Mouse (Mus musculus): ENCODE results near the gene Gm17509.

Gm17509 gene

DNA sequence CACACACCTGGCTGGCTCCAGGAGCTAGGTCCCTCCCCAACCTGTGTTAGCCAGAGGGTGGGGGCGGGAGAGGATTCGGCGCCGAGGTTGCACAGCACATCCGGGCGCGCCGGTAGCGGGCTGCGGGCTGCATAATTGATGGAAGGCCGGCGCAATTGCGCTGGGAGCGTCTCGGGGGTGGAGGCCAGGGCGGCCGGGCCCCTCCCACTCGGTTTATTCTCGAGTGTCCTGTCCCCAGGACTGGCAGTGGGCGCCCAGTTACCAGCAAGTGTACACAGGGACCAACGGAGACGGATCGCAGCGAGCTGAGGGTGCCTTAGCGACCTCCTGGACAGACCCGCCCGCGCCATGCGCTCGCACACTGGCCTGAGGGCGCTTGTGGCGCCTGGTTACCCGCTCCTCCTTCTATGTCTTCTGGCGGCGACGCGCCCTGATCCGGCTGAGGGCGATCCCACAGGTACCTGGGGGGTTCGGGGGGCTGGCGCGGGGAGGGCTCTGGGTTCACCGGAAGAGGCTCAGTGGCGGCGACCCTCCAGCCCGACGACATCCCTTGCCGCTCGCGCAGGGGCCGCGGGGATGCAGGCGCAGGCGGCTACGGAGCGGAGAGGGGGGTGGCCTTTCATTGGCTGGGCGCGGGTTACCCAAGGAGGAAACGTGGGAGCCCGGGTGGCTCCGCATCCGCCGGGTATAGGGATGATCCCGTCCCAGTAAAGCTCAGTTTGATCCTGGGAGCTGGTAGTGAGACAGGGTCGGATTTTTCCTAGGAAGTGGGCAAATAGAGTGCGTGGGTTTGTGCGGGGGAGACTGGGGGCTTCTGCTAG, at the start of gene Gm17509:
Gm17509 (minus strand) TSS at position 575 of the 821 bp plus-strand sequence.
- peak; percentile 60 for DNase-seq (ENCODE audit: low spot score)

DNA sequence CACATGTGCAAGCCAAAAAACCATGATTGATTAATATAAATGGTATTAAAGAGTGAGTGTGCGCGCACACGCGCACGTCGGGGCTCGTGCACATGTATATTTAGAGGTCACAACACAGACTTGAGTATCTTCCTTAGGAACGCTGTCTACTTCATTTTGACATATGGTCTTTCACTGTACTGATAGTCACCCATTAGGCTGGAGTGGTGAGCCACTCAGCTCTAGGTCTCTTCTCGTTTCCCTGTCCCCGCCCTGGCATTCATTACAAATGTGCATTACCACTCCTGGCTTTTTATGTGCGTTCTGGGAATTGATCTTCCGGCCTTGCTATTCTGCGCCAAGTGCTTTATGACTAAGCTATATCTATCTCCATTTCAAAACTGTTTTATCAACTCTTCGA, 47.1 kb upstream of the Gm17509 start:
- DNase-seq (ENCODE audit: low spot score), result no peak

DNA sequence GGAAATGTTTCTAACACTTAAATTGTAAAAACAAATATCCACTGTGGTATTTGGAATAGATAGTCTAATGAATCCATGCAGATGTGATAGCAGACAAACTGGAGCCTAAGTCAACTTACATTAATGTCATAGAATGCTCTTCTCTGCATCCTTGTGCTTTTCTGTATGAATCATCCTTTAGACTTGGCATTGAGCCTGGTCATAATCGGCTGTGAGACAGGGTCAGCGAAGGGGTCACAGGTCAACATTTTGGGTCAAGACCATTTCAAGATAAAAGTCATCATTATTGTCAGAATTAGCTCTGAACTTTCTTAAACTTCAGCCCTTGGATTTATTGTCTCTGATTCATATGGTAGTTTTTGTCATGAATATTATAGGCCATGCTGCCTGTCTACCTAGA, 45.3 kb upstream of the Gm17509 start:
- no peak for DNase-seq (ENCODE audit: low spot score)

DNA sequence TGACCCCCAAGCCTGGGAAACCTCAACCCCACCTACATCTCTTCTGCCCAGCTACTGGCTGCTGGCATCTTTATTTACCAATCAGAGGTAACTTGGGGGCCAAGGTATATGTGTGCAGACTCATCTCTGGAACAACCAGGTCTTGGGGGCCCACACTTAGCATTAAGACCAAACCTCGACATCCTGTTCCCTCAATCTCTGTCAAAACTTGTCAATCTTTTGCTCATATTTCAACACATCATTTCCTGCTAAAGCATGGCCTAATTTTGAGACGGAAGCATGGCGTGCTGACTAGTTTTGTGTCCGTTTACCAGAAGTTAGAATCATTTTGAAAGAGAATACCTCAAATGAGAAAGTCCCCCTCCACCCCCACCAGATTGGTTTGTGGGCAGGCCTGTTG, 39.8 kb upstream of the Gm17509 start:
- DNase-seq (ENCODE audit: low spot score), result no peak

DNA sequence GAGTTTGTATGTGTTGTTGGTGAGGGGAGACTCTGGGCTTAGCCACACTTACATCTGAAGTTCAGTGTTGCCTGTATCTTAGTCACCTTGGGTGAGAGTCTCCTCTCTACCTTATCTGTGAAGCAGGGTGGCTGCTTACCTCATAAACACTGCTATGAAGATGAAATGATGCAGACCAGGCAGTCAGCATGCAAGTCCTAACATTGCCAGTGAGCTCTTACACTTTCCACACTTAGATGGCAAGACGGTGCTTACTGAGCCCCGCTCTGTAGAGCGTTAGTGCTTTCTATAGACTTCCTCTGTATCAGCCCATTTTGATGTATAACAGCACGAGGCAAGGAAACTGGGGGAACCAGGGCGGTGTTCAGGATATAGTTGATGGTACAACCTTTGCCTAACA, 21.7 kb upstream of the Gm17509 start:
- no peak for DNase-seq (ENCODE audit: low spot score)

DNA sequence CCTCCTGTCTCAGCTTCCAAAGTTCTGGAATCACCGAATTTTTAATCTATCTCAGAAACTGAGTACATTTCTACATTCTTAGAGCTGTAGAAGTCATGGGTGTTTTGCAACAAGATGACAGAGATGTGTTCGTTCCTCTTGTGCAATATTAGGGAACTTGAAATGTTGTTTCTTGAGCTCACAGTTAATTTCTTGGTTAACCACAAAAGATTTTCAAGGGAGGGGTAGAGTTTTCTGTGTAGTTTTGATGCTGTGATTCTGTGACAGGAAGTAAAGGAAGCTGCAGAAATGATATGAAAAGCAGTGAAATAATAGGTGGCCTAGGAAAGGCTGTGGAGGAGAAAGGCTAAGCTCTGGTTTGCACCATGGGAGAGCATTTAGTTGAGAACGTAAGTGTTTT, 21.2 kb upstream of the Gm17509 start:
- no peak for DNase-seq (ENCODE audit: low spot score)

DNA sequence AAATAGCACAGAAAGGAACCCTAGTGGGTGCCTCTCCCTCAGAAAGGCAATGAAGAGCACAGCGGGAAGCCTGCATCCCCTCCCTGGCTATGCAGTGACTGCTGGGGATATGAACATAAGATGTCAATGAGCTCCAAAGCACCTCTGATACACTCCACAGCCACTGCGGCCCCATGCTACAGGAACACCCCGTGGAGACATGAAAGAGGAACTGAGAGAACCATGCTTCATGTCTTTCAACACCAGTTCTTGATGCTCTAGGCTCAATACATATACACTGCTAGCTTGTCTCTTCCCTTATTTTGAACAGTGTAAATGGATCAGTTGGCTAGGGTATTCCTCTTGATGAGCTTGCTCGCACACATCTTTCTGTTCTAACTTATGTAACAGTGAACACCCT, 16.2 kb upstream of the Gm17509 start:
- DNase-seq (ENCODE audit: low spot score), result no peak

DNA sequence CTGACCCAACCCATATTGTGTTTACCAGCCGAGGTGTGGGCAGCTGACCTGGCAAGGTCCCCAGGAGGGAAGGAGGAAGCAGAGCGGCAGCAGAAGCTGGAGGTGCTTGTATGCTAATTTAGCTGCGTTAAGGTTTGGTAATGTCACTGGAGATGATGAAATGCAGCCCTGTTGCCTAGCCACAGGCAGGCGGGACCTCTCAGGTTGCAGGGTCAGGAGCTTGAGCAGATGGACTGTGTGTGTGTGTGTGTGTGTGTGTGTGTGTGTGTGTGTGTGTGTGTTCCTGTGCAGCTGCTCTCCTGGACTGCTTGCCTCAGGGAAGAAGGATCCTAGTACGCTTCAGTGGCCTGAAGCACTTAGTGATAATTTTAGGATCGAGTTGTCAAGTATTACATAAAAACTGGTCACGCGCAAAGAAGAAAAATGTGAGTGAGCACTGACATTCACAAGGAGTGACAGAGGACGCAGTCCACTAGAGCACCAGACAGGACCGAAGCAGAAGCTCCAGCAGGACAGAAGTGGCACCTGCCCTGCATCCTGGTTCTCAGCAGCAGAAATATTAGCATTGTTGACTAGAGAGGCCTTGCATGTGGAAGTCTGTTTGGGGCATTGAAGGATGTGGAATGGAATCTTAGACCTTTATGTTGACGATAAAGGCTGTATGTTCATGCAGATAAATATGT, 14.8 kb upstream of the Gm17509 start:
- no peak for DNase-seq (ENCODE audit: low spot score)

DNA sequence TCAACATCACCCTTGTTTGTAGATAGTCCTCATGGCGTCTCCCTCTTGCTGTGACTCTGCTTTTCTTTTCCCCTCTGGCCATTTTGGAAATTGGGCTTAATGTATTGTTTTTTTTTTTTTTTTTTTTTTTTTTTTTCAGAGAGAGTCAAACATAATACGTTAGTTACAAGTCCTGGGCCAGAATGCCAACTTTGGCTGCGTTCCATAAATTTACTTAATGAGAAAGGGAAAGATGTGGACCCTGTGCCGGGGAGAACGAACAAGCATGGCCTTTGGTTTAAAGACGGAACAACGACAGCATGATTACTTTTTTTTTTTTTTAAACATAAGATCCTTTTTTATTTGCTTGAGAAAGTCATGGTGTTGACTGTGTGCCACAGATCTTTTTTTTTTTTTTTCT, 13.6 kb upstream of the Gm17509 start:
- no peak for DNase-seq (ENCODE audit: low spot score)

DNA sequence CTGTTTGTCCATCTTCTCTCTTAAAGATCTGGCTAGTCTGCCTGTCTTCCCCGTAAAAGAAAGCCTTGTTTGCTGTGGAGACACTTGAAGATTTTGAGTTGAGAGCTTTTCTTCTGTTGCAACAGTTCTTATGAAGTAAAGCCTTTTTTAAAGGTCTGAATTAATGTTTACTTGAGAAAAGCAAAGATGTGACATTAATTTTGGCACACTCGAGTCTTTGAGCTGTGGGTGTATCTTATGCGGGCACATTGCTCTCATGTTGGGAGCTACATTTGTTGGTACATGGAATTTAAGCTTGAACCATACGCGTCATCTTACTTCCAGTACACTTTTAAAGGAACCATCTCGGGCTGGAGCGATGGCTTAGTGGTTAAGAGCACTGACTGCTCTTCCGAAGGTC, 12.9 kb upstream of the Gm17509 start:
- DNase-seq (ENCODE audit: low spot score), result no peak

DNA sequence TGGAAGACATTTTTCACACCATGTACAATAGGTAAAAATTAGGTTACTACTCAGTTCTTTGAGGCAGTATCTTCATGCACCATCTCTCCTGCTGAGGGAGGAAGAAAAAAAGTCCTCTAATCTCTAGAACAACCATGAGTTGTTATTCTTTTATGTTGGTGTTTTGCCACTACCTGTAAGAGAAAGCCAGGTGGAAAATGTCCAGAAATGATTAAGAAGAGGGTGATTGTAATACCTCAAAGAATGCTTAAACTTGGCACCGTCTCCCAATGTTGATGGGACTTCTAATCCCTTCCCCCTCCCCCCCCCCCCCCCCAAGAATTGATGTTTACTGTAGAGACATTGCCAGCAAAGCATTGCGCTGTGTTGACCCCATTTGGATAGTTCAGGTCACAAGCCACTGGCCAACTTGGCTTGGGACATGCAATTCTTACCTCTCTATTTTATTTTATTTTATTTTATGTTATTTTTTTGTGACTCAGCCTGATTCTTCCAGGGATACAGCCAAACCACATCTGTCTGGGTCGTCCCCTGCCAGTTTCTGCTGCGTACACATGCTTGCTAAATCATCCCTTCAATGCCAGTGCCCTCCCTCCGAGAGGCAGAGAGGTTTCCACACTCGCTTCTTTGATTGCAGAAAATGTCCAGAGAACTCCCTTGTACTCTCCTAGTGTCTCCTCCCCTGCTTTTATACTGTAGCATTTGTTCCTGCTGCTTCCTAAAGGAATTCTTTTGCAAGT, 9.7 kb upstream of the Gm17509 start:
- no peak for DNase-seq (ENCODE audit: low spot score)

DNA sequence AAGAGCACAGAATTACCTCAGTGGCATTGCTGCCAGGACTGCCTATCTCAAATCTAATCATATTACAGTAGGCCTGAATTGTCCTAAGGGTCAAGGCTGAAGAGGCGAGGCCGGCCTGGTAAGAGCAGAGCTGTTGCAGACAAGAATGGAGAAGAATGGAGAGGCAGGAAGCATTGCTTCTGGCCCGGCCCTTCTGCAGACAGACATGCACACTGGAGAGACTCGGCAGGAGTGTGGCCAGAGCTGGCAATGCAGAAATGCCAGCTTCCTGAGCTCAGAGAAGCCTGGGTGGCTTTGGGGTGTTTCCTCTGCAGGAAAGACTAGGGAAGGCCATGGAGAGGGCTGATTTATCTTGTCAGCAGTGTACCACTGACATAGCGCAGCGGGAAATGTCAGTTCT, 4.7 kb upstream of the Gm17509 start:
- DNase-seq (ENCODE audit: low spot score), result no peak

DNA sequence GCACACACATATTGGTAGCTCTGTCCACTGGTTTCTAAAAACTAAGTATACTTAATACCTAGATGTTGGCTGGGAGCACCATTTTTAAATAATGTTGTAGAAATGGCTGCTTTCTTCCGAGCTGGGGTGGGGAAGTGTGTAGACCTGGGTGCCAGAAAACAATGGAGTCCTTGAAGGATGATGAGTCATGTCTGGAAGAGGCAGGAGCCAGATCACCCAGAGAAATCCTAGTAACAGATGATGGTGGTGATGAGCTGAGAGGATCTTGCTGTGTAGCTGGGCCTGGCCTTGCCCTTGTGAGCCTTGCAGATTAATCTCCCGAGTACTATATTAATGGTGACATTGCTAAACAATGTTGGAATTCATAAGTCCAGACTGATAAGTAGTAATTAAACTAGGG, 4.0 kb upstream of the Gm17509 start:
- DNase-seq (ENCODE audit: low spot score), result no peak

DNA sequence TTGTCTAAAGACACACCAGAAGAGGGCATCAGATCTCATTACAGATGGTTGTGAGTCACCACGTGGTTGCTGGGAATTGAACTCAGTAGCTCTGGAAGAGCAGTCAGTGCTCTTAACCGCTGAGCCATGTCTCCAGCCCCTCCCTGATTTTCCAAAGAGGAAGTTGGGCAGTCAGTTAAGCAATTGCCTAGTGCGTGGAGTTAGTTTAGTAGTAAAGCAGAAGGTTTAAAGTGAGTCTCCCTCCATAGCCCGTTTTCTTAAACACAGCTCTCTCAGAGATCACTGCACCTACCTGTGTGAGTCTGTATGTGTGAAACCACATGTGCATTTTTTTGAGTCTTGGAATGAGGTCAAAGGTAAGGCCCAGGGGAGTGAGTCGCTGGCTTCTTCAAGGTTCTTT, 2.2 kb upstream of the Gm17509 start:
- DNase-seq (ENCODE audit: low spot score), result no peak

DNA sequence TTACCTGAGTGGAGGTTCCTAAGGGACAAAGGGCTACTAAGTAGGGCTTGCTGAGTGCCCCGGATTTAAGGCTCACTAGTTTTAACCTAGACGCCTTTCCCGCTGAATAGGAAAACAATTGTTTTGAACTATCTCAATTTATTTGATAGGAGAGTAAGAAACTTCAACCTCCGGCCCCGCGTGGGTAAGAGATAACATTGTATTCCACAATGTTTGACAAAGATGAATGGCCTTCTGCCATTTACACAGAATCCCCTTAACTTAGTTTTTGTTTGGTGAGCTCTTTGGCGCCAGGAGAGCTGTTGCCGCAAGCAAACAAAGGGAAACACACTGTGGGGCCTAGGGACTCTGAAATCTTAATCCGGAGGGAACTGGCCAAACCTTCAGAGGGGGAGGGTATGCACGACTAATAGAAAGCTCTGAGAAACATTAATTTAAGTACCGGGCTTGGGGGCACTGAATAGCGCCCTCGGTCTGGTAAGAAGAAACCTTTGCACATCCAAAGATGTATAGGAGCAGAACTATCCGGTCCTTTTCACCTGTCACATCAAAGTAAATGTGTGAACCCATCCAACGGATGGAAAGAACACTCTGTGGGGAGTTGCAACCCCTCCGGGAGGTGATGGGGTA, 889 bp downstream of the Gm17509 start:
- no peak for DNase-seq (ENCODE audit: low spot score)

DNA sequence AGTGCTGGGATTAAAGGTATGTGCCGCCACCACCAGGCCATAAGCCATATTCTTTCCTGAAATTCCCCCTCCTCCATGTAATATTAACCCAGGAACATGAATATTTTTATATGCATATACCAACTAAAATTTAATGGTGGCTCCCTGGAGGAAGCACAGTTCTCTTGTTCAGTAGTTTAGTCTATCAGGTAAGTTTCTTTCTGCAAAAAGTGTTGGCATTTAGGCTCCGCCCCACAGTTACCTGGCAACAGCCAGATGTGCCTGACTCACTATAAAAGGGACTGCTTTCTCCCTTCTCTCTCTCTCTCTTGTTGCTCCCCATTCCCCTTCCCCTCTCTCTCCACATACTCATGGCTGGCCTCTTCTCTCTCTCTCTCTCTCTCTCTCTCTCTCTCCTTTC, 2.8 kb downstream of the Gm17509 start:
- DNase-seq (ENCODE audit: low spot score), result no peak

DNA sequence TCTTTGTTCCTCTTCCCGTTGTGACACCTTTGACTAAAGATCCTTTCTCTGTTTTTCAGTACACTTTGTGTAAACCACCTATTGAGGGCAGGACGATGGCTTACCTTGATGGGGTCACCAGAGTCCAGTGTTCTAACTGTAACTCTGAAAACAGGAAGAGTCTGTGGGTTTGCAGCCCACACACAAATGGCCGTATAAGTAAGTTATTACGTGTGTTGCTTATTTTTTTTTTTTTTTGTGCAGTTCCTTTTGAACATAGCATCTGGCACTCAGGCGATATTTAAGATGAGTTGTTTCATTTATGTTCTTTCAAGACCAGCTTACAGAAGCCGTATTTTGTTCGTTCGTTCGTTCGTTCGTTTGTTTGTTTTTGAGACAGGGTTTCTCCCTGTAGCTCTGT, 3.3 kb downstream of the Gm17509 start:
- no peak for DNase-seq (ENCODE audit: low spot score)

DNA sequence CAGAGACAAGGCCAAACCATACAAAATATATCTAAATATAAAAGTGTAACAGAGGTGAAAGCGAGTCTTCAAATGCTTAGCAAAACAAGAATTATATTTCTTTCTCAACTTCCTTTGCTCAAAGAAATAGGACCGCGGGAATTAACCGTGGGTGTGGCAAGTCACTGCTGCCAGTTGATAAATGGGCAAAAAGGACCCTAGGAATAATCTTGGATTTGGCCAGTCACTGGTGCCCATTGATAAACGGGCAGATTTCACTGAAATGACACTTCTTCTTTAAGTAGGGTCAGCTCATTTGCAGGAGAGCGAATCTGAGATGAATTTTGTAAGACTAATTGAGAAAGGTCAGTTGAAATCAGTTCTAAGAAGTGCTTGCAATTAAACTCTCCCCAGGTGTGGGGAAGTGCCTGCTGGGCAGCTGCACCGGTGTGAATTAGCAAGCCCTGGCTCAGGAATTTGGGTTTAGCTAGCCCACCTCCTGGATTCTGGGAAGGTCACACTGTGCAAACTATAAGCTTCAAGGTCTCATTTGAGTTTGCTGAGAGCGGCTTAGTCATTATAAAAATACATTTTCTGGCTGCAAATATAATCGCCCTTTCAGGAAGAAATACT, 4.0 kb downstream of the Gm17509 start:
- DNase-seq (ENCODE audit: low spot score), result no peak

DNA sequence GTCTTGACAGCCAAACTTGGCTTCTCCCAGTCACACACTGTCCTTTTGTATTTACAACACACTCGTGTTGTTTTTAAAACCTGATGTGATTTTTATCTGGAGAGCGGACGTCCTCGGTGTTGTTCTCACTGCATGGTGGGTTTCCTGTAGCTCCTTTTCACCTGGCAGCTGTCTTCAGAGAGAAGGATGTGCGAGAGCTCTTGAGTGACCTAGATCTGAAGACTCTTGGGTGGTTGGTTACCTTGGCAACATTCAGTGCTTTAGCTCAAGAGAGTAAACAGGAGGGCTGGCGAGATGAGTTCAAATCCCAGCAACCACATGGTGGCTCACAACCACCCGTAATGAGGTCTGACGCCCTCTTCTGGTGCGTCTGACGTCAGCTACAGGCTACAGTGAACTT, 4.7 kb downstream of the Gm17509 start:
- no peak for DNase-seq (ENCODE audit: low spot score)

DNA sequence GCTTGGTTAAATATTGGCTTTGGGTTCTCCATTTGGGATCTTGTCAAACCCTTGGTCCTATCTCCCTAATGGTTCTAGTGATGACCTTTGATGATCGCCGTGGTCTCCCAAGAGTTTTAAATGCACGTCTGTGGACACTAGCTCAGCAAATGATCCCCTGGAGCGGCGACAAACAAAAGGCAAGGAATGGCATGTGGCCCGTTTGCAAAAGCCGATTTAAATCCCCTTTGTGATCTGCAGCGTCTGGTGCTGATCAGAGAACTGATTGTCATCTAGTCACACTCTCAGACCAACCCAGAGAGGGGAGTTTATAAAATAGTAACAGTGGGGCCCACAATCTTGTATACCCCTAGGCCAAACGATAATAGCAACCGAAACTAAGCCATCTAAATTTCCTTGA, 5.4 kb downstream of the Gm17509 start:
- DNase-seq (ENCODE audit: low spot score), result no peak

DNA sequence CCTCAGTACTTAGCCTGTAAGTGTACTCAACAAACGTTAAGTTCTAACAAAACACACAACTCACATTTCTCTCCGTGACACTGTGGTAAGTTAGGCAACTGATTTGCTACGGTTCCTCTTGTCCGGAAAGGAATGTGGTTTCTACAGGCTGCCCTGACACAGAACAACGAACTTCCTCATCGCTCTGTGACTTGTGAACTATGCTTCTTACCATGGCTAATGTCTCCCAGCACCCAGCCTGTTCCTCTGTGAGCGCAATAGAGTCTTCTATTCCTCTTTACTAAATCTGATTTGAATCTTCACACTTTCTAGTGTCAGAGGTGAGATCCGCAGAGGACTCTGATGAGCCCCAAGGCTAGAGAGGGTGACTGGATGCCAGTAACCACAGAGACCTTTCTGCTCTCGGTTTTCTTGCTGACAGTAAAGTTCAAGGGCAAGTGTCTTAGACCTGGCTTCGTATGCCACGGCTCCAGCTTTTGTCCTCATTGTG, 9.4 kb downstream of the Gm17509 start:
- DNase-seq (ENCODE audit: low spot score), result no peak

DNA sequence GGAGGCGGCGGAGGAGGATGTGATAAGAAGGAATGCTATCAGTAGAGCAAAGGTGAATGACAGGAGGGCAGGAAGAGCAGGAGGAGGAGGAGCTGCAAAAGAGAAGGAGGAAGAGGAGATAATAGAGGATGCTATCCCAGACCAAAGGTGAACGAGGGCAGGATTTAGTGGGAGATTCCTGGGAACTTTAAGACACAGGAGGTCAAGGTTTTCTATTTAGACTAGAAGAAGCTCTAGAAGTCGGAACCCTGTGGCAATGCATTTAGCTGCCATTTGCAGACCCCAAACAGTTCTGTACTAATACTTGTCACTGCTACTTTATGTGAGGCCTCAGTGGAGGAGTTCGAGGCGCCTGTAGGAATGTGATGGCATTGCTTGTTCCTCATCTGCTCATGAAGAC, 12.6 kb downstream of the Gm17509 start, which contains the start of gene Emb:
Emb (plus strand) TSS at position 301 of the 400 bp plus-strand sequence.
- DNase-seq (ENCODE audit: low spot score), result no peak
